Mouse (Mus musculus) heart, postnatal 0 days (tissue): Measurements from ENCODE around the gene Myrip.

Source experiments
- CTCF ChIP-seq: IDR thresholded peaks from 2 replicates; pipeline ENCODE4 v1.5.1; 2016; ENCODE audit warnings: antibody characterized with exemption, control low read depth, low read depth
- EP300 ChIP-seq: IDR thresholded peaks from 2 replicates; pipeline ENCODE4 v1.6.1; 2016; ENCODE audit warnings: antibody characterized with exemption, low read depth

DNA sequence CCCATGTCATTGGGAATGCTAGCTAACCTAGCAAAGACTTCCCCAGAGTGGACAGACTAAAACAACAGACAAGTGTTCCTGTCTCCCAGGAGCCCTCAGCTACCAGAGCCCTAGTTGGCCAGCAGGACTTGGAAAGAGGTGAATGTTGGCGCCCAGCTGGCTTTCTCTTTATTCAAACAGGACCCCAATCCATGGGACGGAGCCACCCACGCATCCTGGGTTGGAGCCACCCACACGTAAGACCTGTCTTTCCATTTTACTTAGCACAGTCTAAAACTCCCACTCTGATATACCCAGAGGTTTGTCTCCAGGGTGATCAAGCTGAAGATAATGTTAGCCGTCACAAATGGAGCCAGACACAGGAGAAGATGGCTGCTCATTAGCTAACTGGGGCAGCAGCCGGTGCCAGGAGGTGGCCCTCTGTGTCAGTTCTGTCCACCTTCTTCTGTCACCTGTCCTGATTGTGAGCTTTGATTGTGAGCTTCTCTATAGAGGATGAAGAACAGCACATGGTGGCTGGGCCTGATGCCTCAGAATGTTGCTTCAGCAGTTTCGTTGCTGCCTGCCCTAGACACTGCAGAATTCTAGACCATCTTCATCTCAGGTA lies 95.4 kb downstream of the Myrip start:
- TF ChIP-seq CTCF (no peak), EP300 (no peak)
